Mouse (Mus musculus) stomach, embryonic 14.5 days (tissue): Measurements from ENCODE around the gene Mprip. TPM values are rescaled to one million over a fixed set of nuclear protein-coding genes. Genes with fewer than 3 reads are reported as not detected.

ENCODE experiments used
- ATAC-seq: fragments of 200-750 bp; cut with Nextera tagmentation; 2 replicates; pipeline ENCODE4 v1.8.0; 2017; ENCODE audit warnings: low read depth, moderate TSS enrichment; ENCODE audit not compliant: insufficient number of reproducible peaks, insufficient read depth, low FRiP score
- H3K27ac ChIP-seq: fragments of 300-500 bp; sonication (generic); 2 replicates; pipeline ENCODE4 v1.5.1; 2014; ENCODE audit warnings: mild to moderate bottlenecking, low read length, moderate library complexity, mixed read lengths
- H3K27me3 ChIP-seq: fragments of 300-500 bp; sonication (generic); 2 replicates; pipeline ENCODE4 v1.6.1; 2014; ENCODE audit warnings: low read length, control low read depth, mixed read lengths; ENCODE audit not compliant: control insufficient read depth, insufficient read depth
- H3K36me3 ChIP-seq: fragments of 300-500 bp; sonication (generic); 2 replicates; pipeline ENCODE4 v1.6.1; 2014; ENCODE audit warnings: mild to moderate bottlenecking, control low read depth, low read length, moderate library complexity, mixed read lengths; ENCODE audit not compliant: control insufficient read depth, insufficient read depth
- H3K4me1 ChIP-seq: fragments of 300-500 bp; sonication (generic); 2 replicates; pipeline ENCODE4 v1.6.1; 2014; ENCODE audit warnings: low read length, control low read depth, mixed read lengths; ENCODE audit not compliant: control insufficient read depth, insufficient read depth
- H3K4me2 ChIP-seq: fragments of 300-500 bp; sonication (generic); replicated peaks from 2 replicates; pipeline ENCODE4 v1.6.1; 2014; ENCODE audit warnings: low read depth, low read length, control low read depth
- H3K4me3 ChIP-seq: fragments of 300-500 bp; sonication (generic); 2 replicates; pipeline ENCODE4 v1.5.1; 2014; ENCODE audit warnings: low read depth, low read length, control low read depth
- H3K9ac ChIP-seq: fragments of 300-500 bp; sonication (generic); replicated peaks from 2 replicates; pipeline ENCODE4 v1.6.1; 2014; ENCODE audit warnings: low read depth, mild to moderate bottlenecking, control low read depth, low read length, moderate library complexity, mixed read lengths
- H3K9me3 ChIP-seq: fragments of 300-500 bp; sonication (generic); 2 replicates; pipeline ENCODE4 v1.6.1; 2016; ENCODE audit warnings: low read depth, low read length, control low read depth; ENCODE audit not compliant: control insufficient read depth
- WGBS: fragments of 180-500 bp; shearing (Covaris S2); extraction: QIAGEN DNeasy Blood & Tissue Kit; methylation state at CpG from one replicate; pipeline ENCODE4 v1.1.7; 2014; 5-methylcytosine and 5-hydroxymethylcytosine counted together
- polyA plus RNA-seq: library from polyadenylated mRNA; unstranded; fragments of >200 nt; fragmentation: Nextera tagmentation; extraction: Ambion mirVana; gene quantifications from 2 replicates; pipeline ENCODE4 v1.2.1, GENCODE M21; 2014

Mprip gene
- polyA plus RNA-seq, 1 experiment from 2014 or later = 68.8 TPM

GRCm38 (mm10) chr11:59631980-59632379 is 29.1 kb upstream of the Mprip start:
- Histone ChIP-seq H3K27ac (no peak overlapping the region), H3K27me3 (no peaks in the 10 kb centered on the region), H3K9me3 (no peaks in the 10 kb centered on the region), H3K4me2 (no peak overlapping the region), H3K4me3 (no peak overlapping the region), H3K36me3 (no peaks in the 10 kb centered on the region), H3K4me1 (no peaks in the 10 kb centered on the region), H3K9ac (no peak overlapping the region)
- ATAC-seq = no peak
- 81% methylated on average over 4 of the region's 4 CpGs for WGBS

- Histone ChIP-seq H3K27ac (no peak overlapping the region), H3K4me2 (no peak overlapping the region), H3K4me1 (no peaks in the 10 kb centered on the region), H3K27me3 (no peaks in the 10 kb centered on the region), H3K9me3 (no peaks in the 10 kb centered on the region), H3K4me3 (no peak overlapping the region), H3K9ac (no peak overlapping the region), H3K36me3 (no peaks in the 10 kb centered on the region)
- ATAC-seq = no peak
- 26% methylated on average over 5 of the region's 5 CpGs for WGBS
Measured at GRCm38 (mm10) chr11:59633037-59633436, 28.1 kb upstream of the Mprip start.

- Histone ChIP-seq H3K4me3 (no peak overlapping the region), H3K36me3 (no peaks in the 10 kb centered on the region), H3K9me3 (no peaks in the 10 kb centered on the region), H3K4me2 (no peak overlapping the region), H3K4me1 (no peaks in the 10 kb centered on the region), H3K27me3 (no peaks in the 10 kb centered on the region), H3K9ac (no peak overlapping the region), H3K27ac (peak overlapping the region; percentile 3; the same call in 1 of the 2 replicates)
- ATAC-seq = no peak
- WGBS = 67% methylated on average over 7 of the region's 7 CpGs
Measured at GRCm38 (mm10) chr11:59634001-59634660, 27.0 kb upstream of the Mprip start.

GRCm38 (mm10) chr11:59635251-59635795 is 25.8 kb upstream of the Mprip start:
- Histone ChIP-seq H3K27me3 (no peaks in the 10 kb centered on the region), H3K27ac (peak overlapping the region; percentile 49; the same call in 1 of the 2 replicates), H3K9me3 (no peaks in the 10 kb centered on the region), H3K36me3 (no peaks in the 10 kb centered on the region), H3K4me2 (no peak overlapping the region), H3K9ac (no peak overlapping the region), H3K4me3 (no peak overlapping the region), H3K4me1 (no peaks in the 10 kb centered on the region)
- no peak for ATAC-seq
- WGBS = 62% methylated on average over 9 of the region's 9 CpGs

GRCm38 (mm10) chr11:59635821-59636694 is 25.0 kb upstream of the Mprip start:
- 73% methylated on average over 12 of the region's 12 CpGs for WGBS
- H3K9ac ChIP-seq = no peak overlapping the region
- H3K4me2 ChIP-seq = no peak overlapping the region
- no peak for ATAC-seq
- no peak overlapping the region for H3K27ac ChIP-seq
- H3K9me3 ChIP-seq = no peaks in the 10 kb centered on the region
- H3K4me1 ChIP-seq = no peaks in the 10 kb centered on the region
- no peaks in the 10 kb centered on the region for H3K27me3 ChIP-seq
- H3K4me3 ChIP-seq = no peak overlapping the region
- H3K36me3 ChIP-seq = no peaks in the 10 kb centered on the region

- Histone ChIP-seq H3K9ac (no peak overlapping the region), H3K4me3 (no peak overlapping the region), H3K4me1 (no peaks in the 10 kb centered on the region), H3K27me3 (no peaks in the 10 kb centered on the region), H3K36me3 (no peaks in the 10 kb centered on the region), H3K27ac (no peak overlapping the region), H3K9me3 (no peaks in the 10 kb centered on the region), H3K4me2 (no peak overlapping the region)
- 73% methylated on average over 7 of the region's 7 CpGs for WGBS
- no peak for ATAC-seq
Measured at GRCm38 (mm10) chr11:59636695-59637414, 24.2 kb upstream of the Mprip start.

- no peaks in the 10 kb centered on the region for H3K4me1 ChIP-seq
- H3K27ac ChIP-seq = no peak overlapping the region
- no peak overlapping the region for H3K4me3 ChIP-seq
- no peak overlapping the region for H3K4me2 ChIP-seq
- H3K9me3 ChIP-seq = no peaks in the 10 kb centered on the region
- H3K36me3 ChIP-seq = no peaks in the 10 kb centered on the region
- WGBS = 65% methylated on average over 4 of the region's 4 CpGs
- ATAC-seq = no peak
- H3K27me3 ChIP-seq = no peaks in the 10 kb centered on the region
- no peak overlapping the region for H3K9ac ChIP-seq
Measured at GRCm38 (mm10) chr11:59639957-59640643, 21.0 kb upstream of the Mprip start.

- Histone ChIP-seq H3K27me3 (no peaks in the 10 kb centered on the region), H3K4me1 (no peaks in the 10 kb centered on the region), H3K9me3 (no peaks in the 10 kb centered on the region), H3K9ac (no peak overlapping the region), H3K27ac (no peak overlapping the region), H3K4me2 (no peak overlapping the region), H3K36me3 (no peaks in the 10 kb centered on the region), H3K4me3 (no peak overlapping the region)
- no peak for ATAC-seq
- WGBS = 73% methylated on average over 5 of the region's 5 CpGs
Measured at GRCm38 (mm10) chr11:59641227-59641626, 19.9 kb upstream of the Mprip start.
